Mouse (Mus musculus): ENCODE results near the gene Nup88.

DNA sequence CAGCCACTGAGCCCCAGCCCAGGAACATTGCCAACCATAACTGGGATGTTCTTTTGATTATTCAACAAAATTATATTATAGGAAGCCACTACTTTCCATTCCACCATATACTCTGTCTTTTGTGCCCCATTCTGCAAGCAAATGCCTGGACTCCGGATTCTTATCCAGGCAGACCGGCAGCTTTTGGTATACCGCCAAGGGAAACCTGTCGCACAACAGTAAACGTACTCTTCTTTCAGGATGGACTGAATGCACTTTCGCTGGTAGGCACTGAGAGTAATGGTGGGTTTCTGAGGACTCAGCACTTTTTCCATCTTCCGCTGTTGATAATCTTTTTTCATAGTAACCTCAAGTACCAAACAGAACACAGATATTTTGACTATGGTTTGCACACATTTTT lies 26.1 kb downstream of the Nup88 start:
- TF ChIP-seq CTCF (IDR thresholded peaks at IDR 0.05; ENCODE audit: borderline replicate concordance, control insufficient read depth, extremely low read depth, insufficient read depth, low read length, poor library complexity) (no peak), POLR2A (IDR thresholded peaks at IDR 0.05; ENCODE audit: control insufficient read depth, extremely low read depth, insufficient read depth, low read length, poor library complexity) (no peak)
